Mouse (Mus musculus) layer of hippocampus, adult 11-12 months (tissue): ENCODE measurements around the gene Mthfd1l.

ENCODE experiments used
- DNase-seq: peaks from one replicate; pipeline ENCODE4 v3.0.0; 2022; ENCODE audit warnings: low spot score

Gene Mthfd1l

DNA sequence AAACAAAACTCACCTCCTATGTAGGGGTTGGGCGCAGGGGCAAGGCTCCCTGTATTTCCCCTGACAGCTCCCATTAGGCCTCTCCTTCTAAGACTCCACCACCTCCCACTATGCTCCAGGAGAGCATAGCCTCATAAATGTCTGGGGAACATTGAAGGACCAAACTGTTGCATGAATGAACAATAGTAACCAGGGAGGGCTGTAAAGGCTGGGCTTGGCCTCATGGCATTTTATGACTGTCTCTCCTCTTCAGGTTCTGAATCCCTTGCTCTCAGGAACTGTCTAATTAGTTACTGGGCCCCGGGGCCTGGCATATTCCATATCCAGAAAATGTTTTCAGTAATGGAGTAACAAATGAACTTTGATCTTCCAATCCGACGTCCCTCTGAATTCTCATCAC is 112.0 kb downstream of the Mthfd1l start:
- DNase-seq, result no peak

DNA sequence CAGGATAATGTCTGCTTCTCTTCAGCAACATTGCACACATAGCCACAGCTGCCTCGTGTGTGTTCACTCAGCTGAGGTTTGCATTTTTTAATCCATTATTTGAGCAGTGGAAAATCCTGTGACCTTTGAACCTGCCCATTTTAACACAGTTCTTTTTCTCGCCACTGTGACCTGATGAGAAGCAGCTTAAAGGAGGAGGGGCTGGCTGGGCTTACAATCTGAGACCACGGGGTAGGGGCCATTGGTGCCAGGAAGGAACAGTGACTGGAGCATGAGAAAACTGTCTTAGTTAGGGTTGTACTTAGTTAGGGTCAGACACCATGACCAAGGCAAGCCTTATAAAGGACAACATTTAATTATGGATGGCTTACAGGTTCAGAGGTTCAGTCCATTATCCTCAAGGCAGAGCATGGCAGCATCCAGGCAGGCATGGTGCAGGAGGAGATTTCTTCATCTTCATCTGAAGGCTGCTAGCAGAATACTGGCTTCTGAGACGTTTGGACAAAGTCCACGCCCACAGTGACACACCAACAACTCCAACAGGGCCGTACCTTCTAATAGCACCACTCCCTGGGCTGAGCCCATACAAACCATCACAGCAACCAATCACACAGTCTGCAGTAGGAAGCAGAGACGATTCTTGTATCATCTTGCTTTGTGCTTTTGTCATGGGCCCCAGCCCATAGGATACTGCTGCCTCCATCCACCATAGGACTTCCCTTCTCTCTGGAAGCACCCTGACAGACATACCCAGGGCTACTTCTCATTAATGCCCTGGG is 112.6 kb downstream of the Mthfd1l start:
- DNase-seq, result no peak

DNA sequence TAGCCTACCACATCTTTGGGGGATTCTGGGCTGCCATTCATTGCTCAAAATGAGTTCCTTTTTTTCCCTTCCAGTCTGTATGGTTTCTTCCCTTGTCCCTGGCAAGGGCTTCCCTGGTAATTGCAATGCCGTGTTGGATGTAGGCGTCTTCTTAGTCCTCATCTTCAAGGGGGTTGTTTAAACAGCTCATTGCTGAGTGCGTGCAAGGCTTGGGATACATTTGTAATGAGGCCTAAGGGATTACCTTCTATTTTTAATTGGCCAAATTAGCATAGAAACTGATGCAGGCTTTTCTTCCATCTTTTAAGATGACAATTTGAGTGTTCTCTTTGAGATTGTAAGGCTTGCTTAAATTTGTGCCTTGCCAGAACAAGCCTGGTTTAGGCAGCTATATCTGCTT is 114.6 kb downstream of the Mthfd1l start:
- DNase-seq, result no peak

DNA sequence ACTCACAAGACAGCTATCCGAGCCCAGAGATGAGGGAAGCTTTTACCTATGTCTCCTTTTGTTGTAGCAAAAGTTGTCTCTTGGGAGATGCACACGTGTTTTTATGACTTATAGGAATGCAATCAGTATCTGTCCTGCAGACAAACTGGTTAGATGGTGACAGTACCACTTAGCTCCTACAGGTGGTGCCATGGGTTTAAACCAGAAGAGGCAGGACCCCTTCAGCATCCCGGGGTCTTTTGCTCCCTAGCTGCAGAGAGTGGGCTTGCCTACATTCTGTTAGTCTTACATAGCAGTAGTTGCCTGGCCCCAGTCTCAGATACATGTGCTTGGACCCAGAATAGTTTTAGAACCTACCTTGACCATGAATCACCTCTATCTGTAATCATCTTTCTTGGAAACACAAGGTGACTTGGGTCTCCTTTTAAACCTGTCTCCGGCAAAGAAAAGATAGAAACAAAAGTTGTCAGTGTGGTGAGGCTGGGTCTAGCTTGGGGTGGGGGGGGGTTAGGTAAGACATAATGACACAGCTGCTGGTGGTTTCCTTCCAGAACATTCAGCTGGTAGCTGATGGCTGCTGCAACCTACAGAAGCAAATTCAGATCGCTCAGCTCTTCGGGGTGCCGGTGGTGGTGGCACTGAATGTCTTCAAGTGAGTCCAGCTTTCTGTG is 116.0 kb downstream of the Mthfd1l start:
- DNase-seq, result no peak

DNA sequence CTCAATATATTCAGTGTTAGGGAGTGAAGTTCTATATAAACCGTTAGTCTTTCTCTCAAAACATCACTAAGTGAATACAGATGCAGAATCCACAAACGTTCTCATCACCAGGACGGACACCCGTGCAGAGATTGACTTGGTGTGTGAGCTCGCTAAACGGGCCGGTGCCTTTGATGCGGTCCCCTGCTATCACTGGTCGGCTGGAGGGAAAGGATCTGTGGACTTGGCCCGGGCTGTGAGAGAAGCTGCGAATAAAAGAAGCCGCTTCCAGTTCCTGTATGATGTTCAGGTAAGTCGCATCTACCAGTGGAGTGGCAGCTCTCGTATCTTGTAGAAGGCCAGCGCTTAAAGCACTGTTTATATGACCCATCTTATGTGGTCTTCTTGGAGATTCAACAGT is 117.0 kb downstream of the Mthfd1l start:
- no peak for DNase-seq

DNA sequence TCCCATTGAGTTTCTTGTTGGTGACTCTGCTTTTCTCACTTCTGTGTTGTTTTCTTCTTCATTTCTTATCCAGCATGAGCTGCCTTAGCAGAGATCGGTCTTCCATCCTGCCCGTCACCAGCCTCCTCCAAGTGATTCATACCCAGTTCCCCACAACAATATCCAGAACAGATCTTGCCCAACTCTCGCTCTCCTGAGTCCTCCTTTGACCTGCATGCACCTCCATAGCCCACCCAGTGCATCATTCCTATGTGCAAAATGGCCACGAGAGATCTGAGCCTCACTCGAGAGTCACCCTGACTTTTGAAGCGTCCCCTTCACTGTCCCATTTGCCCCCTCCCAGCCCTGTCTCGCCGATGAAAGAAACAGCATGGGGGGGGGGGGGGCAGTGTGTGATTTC is 120.1 kb downstream of the Mthfd1l start:
- no peak for DNase-seq

DNA sequence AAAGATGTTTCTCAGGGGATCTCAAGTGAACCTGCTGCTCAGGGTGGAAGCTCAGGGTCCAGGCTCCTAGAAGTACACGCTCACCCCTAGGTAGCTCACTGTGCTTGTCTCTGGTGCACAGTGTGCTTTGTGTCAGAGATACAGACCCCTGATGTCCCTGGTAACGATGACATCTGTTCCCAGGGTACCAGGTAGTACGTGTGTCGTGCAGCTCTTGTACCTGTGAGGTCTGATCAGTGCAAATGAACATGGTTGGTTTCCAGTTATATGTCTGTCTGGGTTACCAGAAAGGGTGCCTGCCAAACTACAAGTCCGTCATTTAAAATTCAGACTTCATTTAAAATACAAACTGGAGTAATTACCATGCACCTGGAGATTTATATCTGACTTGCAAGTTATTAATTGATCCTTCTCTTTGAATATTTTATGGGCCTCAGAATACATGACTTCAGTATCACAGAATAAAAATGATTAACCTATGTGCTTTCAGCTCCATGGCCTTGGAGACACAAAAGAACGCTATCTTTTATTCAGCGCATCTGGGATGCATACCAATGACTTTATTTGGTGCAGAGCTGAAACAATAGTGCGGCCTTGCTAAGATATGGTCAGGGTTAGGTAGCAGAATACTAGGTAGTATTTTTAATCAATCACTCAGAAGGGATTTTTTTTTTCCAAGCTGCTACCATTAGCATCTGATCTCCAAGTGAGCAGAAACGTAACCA is 121.3 kb downstream of the Mthfd1l start:
- no peak for DNase-seq

DNA sequence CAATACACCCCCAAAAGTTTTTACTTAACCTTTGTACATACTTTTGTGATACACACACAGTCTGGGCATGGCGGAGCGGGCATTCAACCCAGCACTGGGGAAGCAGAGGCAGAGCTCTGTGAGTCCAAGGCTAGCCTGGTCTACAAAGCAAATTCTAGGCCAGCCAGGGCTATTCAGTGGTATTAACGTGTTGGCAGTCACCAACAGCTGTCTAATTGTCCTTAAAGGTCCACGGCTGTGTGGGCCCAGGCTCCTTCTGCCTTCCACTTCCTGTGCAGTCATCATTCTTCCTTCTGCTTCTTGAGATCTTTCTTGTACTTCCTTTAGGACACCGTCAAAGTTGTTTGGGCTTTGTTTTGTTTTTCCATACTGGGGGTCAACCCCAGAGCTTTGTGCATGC is 123.2 kb downstream of the Mthfd1l start:
- DNase-seq, result no peak

DNA sequence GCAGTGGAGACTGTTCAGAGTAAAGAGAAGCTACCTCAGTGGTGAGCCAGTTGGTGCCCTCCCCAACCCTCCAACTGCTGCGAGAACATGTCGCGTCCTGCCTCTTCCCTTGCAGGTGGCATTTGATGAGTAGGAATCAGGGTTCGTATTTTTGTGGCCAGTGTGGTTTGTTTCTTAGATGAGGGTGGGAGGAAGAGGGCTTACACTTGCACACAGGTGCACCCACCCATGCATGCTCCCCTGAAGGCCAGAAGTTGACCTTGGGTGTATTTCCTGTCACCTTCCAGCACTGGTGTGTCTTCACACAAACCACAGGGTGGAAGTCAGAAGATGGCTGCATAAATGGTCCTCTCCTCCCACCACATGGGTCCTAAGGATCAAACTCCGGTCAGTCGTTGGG is 127.1 kb downstream of the Mthfd1l start:
- no peak for DNase-seq

DNA sequence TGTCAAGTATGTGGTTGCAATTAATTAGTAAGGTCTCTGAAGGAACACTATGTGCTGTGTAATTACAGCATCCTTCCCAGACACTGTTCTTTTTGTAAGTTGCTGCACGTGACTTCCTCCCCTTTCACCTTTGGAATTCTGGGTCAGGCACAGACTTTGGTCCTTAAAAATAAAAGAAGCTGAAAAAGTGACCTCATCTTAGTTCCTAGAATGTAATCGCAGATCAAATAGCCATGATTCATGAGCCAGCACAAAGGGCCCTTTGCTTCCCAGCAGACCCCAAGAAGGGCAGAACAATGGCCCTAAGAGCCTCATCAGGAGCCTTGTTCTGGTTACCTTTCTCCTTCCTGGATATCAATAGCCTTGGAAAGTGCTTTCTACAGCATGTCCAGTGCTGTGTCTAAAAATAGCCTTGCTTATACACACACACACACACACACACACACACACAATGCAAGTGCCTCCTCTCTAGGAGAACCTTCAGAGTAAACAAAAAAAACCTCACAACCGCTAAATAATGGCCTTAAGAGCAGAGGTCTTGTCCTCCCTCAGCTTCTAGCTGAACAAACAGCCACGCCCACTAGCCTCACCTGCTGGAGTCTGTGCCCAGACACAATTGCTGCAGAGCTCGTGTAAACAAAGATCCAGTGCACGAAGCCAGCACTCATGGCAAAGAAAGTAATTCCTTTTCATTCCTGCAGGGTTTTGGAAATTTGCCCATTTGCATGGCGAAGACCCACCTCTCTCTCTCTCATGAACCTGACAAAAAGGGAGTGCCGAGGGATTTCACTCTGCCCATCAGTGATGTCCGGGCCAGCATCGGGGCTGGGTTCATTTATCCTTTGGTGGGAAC is 133.0 kb downstream of the Mthfd1l start:
- no peak for DNase-seq

DNA sequence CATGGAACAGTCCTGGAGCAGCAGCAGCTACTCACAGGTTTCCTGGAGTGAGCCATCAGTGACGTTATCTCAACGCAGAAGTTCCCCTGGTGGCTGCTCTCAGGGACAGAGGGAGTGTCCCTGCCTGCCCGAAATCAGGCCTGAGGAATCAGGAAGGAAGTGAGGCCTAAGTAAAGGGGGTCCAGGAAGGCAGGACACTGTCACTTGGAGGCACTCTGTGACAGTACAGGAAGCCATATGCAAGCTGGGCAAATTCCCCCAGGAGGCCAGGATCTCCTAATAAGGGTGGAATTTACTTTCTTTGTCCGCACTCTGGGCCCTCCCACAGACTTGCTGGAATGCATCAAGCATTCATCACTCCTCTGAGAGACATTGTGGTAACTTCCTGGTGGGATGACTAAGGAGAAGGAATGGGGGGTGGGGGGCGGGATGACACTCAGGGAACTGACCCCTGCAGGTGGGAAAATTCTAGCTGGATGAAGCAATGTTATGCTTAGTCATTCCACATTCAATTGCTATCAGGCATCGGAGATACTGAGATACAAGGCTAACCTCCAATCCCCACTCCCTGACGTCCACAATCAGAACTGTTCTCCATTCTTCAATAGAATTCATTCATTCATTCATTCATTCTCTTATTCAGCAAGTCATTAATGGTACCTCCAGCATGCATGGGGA is 134.9 kb downstream of the Mthfd1l start:
- DNase-seq, result no peak

DNA sequence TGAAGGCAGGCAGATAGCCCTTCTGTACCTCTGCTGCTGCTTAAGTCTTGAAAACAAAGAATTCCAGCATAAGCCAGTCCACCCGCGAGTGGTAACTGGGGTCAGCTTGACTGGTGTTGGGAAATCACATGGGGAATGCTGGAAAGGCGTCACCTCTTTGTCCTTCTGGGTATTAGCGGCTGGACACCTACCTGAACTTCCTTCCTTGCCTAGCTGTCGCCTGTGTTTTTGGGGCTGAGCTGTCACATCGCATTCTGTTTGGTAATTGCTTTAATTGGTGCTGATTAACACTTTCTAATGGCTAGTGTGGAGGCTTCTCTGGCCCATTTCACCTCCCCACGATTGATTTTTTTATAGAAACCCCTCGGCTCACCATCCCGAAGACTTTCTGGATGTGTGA is 135.5 kb downstream of the Mthfd1l start:
- no peak for DNase-seq

DNA sequence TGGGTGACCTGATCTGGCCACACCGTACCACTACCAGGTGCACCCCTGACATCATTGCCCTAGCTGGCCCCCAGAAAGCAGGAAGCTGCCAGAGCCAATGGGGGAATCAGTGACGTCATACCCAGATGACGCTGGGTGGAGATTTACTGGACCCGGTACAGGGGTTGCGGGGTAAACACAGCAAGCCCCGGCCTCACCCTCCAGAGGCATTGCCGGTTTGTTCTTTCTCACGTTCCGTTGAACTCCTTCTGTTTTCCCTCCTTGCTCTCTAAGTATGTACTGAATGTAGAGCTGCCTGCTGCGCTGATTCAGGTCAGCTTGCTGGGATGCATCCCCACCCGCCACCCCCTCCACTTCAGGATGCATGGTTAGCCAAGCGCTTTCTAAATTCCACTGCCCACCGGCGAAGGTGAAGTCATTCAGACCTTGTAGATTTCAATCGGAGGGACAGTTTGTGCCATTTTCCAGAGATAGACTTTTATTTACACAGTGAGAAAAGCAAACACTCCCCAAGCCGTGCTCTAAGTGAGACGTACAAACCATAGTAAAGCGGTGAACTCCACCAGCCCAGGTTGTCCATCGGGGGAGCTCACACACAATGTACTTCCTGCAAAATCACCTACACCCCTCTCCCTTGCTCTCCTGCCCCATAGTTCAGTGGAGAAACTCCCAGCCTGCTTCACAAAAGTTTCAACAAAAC is 138.3 kb downstream of the Mthfd1l start:
- DNase-seq, result no peak

DNA sequence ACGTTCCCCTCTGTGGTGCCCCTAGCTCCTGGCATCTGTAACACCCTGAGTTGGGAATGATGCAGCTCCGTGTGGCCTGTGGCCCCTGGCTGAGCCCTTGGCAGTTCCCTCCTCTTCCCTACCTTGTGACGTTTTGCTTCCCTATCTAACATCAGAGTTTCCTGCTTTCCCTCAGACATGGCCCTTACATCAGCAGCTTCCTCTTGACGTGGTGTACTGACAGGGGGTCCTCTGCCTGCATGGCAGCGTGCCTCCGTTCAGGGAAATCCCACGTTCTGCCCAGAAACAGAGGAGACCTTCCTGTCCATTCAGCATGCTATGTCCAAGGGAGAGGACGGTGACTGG is 138.8 kb downstream of the Mthfd1l start:
- no peak for DNase-seq

DNA sequence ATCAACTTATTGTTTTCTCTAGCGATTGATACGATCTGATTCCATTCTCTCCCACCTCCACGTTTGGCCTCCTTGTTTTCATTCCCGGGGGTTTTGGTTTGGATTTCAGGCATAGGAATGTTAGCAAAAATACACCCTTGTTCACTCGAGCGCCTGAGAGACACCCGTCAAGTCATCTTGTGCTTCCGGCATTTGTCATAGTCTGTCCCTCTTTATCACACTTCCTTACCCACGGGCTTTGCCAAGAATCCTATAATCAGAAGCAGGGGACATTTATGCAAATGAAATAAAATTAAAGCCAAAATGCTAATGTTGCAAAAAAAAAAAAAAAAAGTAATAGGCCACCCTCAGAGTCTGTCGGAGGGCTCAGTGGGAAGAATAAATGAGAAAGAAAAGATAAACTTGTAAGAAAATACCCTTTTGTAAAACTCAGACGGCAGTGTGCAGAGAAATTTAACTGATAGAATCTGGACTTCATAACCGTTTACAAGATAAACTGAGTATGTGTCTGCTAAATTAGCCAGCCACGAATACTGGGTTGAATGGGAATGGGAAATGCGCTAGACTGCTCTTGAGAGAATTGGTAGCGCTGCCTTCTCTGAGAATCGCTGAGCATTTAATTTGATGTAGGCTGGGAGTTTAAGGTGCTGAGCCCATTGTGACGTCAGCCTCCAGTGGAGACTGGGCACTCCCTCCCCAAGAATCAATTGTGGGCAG is 139.9 kb downstream of the Mthfd1l start:
- DNase-seq, result no peak

DNA sequence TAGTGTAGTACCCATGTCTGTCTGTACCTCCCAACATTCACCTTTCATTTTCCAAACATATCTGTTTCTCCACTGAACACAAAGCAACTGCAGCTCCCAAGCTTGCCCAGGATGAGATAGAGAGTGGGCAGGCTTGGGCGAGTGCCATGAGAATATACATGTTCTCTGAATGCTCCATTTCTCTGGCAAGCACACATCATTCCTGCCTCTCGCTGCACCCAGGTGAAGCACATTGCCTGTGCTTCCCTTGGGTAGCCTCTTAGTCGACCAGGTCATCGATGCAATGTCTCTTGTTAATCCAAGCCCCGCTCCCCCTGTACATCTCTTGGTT is 140.4 kb downstream of the Mthfd1l start:
- peak; percentile 23 for DNase-seq

DNA sequence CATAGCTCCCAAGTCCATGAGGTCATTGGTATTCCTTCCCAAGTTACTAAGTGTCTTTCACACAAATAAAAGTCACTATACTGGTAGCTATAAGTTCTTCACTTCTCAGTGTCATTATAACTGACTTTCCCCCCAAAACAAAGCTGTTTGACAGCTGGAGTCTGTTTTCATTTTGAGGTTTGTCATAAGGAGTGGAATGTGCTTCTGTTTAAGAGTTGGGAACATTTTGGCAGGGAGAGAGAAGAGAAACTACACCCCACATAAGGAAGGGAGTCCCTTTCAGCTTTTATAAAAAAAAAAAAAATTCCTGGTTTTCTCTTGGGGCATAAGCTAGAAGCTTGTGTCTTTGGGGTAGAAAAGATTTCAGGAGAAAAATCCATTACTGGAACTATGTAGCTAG is 143.7 kb downstream of the Mthfd1l start:
- DNase-seq, result no peak

DNA sequence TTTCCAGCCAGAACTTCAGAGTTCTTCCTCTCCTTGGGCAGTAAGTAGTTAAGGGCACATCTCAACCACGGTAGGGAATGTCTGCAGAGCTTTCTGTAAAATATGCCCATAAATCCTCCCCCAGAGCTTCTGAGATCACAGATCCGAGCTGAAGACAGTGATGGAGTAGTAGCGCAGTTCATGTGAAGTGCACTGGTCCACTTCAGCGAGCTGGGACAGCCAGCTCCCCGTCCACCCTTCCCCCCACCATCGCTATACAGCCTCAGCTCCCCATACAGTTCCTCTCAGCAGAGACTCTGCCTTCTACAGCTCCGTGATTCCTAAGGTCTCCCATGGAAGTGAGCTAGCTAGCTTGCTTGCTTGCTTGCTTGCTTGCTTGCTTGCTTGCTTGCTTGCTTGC is 144.2 kb downstream of the Mthfd1l start:
- no peak for DNase-seq

DNA sequence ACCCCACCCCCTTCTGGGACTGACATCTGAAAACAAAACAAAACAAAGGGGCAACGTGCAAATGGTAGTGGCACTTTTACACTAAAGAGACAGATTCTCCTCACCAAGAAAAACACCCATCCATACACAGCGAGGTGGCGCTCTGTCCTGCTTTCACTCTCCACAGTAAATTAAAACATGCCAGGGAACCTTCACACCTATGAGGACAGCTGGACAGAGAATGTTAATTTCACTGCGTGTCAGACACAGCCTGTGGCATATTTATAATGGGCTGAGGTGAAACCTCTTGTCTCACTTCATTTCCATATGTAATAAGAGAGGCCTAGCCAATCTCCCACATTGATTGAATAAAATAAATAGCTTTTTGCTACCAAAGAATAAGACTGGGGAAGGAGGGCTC is 146.4 kb downstream of the Mthfd1l start:
- DNase-seq, result no peak

DNA sequence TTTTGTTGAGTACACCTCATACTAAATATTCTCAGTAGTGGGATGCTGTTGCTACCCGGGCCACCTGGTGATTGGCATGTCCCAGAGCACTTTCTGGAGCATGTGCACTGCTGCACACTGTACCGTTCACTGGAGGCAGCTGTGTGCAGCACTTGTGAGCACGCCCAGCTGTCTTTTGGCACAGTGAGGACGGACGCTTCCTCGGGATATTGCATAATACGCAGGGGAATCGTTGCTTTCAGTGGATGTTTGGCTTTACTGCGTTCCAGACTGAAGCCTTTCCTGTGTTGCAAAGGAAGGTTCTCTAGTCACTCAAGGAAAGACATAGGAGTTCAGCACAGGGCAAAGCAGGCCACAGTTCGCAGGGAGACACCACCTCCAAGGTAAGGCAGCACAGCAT is 147.8 kb downstream of the Mthfd1l start:
- DNase-seq, result no peak

DNA sequence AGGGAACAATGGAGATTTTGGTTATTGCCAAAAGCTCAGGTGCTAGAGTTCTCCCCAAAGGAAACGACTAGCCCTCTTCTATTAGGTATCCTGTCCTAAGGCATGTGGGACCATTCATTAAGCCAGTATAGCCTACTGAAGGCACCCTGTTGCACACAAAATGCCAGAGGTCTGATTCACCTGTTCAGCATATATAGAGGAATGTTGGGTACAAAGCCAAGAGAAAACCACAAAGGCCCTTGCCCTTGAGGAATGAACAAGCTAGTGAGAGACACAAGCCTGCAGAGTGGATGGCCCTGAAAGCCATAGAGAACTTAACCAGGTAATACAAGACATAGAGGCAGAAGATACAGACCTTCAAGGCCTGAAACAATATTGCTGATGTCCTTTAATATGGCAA is 148.3 kb downstream of the Mthfd1l start:
- DNase-seq, result no peak
